Mouse (Mus musculus) testis, postnatal 14 days (tissue): Measurements from ENCODE around the gene Lect2.

ENCODE experiments used
- DNase-seq: peaks from one replicate; pipeline ENCODE4 v3.0.0; 2021; ENCODE audit warnings: low spot score

Lect2 gene

DNA sequence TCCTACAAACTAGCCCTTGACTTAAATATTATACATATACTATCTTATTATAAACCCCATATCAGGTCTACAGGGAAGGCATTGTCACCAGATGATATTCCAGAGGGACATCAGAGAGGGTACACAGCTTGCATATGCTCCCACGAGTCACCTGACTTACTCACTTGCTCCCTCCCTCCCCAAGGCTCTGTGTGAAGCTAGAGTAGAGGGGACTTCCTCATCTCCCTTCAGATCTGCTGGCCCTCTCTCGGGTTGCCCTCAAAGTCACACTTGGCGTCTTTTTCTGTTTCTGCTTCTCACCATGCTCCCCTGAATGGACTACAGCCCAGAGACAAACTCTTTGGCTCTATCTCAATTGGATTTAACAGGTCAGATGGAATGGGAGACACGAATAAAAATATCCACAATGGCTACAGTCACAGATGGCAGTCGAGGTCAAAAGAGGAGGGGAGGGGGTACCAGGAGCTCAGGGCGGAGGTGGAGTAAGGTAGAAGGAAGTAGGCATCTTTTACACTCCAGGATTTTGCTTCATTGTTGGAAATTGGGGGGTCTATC, 46.4 kb downstream of the Lect2 start:
- DNase-seq, result no peak

DNA sequence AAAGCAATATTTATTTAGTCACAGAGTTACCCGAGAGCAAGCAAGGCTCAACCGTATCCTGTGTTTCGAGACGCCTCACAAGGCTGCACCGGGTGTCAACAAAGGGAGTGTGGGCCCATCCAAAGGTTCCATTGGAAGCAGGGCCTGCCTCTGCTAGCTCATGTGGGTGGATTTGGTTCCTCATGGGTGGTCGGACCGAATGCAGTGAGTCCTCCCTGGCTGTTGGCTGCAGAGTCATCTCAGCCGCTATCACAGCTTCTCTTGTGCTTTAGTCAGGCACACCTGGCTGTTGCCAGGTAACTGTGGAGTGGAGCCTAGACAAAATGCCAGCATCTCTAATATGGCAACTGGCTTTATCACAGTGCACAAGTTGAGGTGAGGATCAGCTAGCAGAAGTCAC, 47.7 kb downstream of the Lect2 start:
- DNase-seq, result no peak

DNA sequence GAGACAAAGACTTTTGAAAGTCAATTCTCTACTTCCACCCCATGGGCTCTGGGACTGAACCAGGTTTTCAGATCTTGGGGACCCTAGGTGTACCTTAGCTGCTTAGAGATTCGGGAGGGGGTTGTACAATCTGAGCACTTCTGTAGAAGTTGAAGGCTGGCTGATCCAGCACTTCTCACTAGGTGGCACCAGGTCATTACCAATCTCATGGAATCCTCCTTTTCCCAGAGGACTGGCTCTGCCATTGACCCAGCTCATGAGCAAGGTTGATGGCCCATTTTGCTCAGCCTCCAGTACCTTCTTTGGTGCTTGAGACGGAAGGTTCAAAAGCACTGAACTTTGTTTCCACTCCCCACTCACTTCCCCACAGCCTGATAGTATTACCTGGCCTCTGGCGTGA, 48.2 kb downstream of the Lect2 start:
- DNase-seq, result no peak

DNA sequence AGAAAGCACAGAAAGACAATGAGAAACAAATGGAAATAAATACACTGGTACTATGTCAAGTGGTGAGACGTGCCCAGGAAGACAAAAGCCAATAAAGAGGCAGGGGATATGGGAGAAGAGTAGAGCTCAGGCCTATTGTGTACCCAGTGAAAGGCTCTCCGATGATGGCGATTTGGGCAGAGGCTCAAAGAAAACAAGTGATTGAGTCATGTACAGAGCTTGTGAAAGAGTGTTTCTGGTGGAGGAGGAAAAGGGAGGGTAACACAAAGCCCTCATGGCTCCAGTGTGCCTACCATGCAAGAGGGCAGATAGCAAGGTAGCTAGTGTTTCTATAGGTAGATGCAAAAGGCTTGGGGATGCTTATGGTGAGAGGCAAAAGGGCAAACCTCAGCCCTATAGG, 53.9 kb downstream of the Lect2 start:
- no peak for DNase-seq
